8 mouse cellular contexts compared by ENCODE assay signal in genomic region chr5:64599865-64600288, GRCm38 (mm10).
DNase-seq lines count a peak whose midpoint lies in the region; ATAC-seq and TF ChIP-seq lines count a peak whose summit lies in the region.

No protein-coding gene starts in this region.

- no peaks in the 10 kb centered on the region for H3K9me3 ChIP-seq in hindbrain, embryonic 12.5 days (replicated peaks)
- H3K9me3 ChIP-seq in midbrain, postnatal 0 days (ENCODE audit: low read length), result no peaks in the 10 kb centered on the region

- H3K4me1 ChIP-seq in hindbrain, embryonic 12.5 days, result peaks cover 32% of the 10 kb centered on the region
- no peaks in the 10 kb centered on the region for H3K4me1 ChIP-seq in midbrain, postnatal 0 days (ENCODE audit: insufficient read depth, low read length)

- TF ChIP-seq CTCF in midbrain, postnatal 0 days (IDR thresholded peaks at IDR 0.05), result no peak

- H3K27ac ChIP-seq in hindbrain, embryonic 12.5 days, result peak overlapping the region; percentile 74
- no peak overlapping the region for H3K27ac ChIP-seq in midbrain, postnatal 0 days (ENCODE audit: low read depth, low read length)

- no peak overlapping the region for H3K9ac ChIP-seq in hindbrain, embryonic 12.5 days
- no peak overlapping the region for H3K9ac ChIP-seq in midbrain, postnatal 0 days (replicated peaks; ENCODE audit: low read length, poor library complexity, severe bottlenecking)

- no peaks in the 10 kb centered on the region for H3K36me3 ChIP-seq in hindbrain, embryonic 12.5 days
- H3K36me3 ChIP-seq in midbrain, postnatal 0 days (ENCODE audit: insufficient read depth, low read length), result no peaks in the 10 kb centered on the region

- H3K27me3 ChIP-seq in hindbrain, embryonic 12.5 days, result no peaks in the 10 kb centered on the region
- no peaks in the 10 kb centered on the region for H3K27me3 ChIP-seq in midbrain, postnatal 0 days (ENCODE audit: insufficient read depth, low read length)

- ATAC-seq in erythroblast, adult 5-6 weeks (replicated peaks; ENCODE audit: low FRiP score, poor library complexity, severe bottlenecking), result peak; percentile 76
- ATAC-seq in hindbrain, embryonic 12.5 days (ENCODE audit: low FRiP score), result no peak
- no peak for ATAC-seq in midbrain, postnatal 0 days (ENCODE audit: low FRiP score)

- peak overlapping the region; percentile 27 for H3K4me2 ChIP-seq in hindbrain, embryonic 12.5 days (replicated peaks)
- peak overlapping the region; percentile 22; the same call in 1 of the 2 replicates for H3K4me2 ChIP-seq in midbrain, postnatal 0 days (ENCODE audit: low read depth, low read length, poor library complexity, severe bottlenecking)

- no peak overlapping the region for H3K4me3 ChIP-seq in hindbrain, embryonic 12.5 days
- no peak overlapping the region for H3K4me3 ChIP-seq in midbrain, postnatal 0 days (ENCODE audit: low read depth, low read length)

- DNase-seq in spleen, adult 18-20 months, result peak; percentile 36 to 49
- no peak for DNase-seq in spleen, adult 12 weeks (ENCODE audit: low spot score)
- peak; percentile 38 for DNase-seq in liver
- DNase-seq in midbrain, postnatal 0 days (ENCODE audit: low spot score), result peak; percentile 69
- no peak for DNase-seq in urinary bladder, postnatal 25 days (ENCODE audit: low spot score)
- DNase-seq in adrenal gland, adult 18-20 months (ENCODE audit: low spot score in 2 of 2), result no peak

- WGBS in hindbrain, embryonic 12.5 days, result 50% methylated on average over 13 of the region's 13 CpGs
- WGBS in midbrain, postnatal 0 days, result 56% methylated on average over 13 of the region's 13 CpGs

Comparison
In these comparisons a context has a peak if more than half of its experiments do, and no peak if none do; other contexts are left out.
1. DNase-seq: peak in spleen, adult 18-20 months (2 of 2), liver (single experiment) and midbrain, postnatal 0 days (single experiment); none in spleen, adult 12 weeks (single experiment), urinary bladder, postnatal 25 days (single experiment) and adrenal gland, adult 18-20 months (0 of 2).